Mouse (Mus musculus): ENCODE results near the gene Gpc6.

DNA sequence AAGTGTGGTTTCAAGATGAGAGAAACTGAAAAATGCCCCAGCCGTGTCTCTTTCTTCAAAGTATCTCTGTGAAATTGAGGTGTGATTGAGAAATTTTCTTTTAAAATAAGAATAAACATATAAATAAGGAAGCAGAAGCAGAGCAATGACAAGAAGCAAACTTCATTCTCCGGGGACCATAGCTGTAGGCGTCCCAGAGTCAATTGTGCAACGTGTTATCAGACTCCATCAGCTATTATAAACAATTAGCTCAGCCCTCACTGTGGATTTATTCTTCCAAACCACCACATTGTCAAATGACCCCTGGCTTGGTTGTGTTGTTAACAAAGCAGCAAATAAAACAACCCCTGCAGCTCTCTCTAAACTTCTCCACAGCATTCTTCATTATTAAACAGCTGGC lies 466.3 kb downstream of the Gpc6 start:
- TF ChIP-seq CTCF (IDR thresholded peaks at IDR 0.05; ENCODE audit: insufficient read depth, low read depth, low read length), result no peak
- TF ChIP-seq POLR2A (IDR thresholded peaks at IDR 0.05; ENCODE audit: insufficient read depth, low read depth, low read length), result no peak

Measured in olfactory bulb, adult 2 months (tissue).